Mouse (Mus musculus): ENCODE measurements around the gene Gm7233. TPM values are rescaled to one million over a fixed set of nuclear protein-coding genes. Genes with fewer than 3 reads are reported as not detected.

Gene Gm7233
- not detected for polyA plus RNA-seq (2014; fragmentation: Illumina TruSeq; extraction: RNeasy Lipid Tissue Mini Kit (QIAGEN cat#74804); ENCODE audit: low read depth, low replicate concordance)

GRCm38 (mm10) chr14:43179567-43179966, at the start of gene Gm7233:
Gene Gm7233 (plus strand): TSS chr14:43179867.

GRCm38 (mm10) chr14:43235204-43235603, 55.5 kb downstream of the Gm7233 start, which contains the start of gene Gm8122:
Gene Gm8122 (minus strand): TSS chr14:43235304.

Other genes with a start within 250 kb of the Gm7233 start
- not detected for gene Gm8082, start 186.2 kb upstream of the Gm7233 start, polyA plus RNA-seq (2014; fragmentation: Illumina TruSeq; extraction: RNeasy Lipid Tissue Mini Kit (QIAGEN cat#74804); ENCODE audit: low read depth, low replicate concordance)
- gene Gm10376, start 164.2 kb upstream of the Gm7233 start, polyA plus RNA-seq (2014; fragmentation: Illumina TruSeq; extraction: RNeasy Lipid Tissue Mini Kit (QIAGEN cat#74804); ENCODE audit: low read depth, low replicate concordance), result not detected
- not detected for gene Gm8094, start 103.2 kb upstream of the Gm7233 start, polyA plus RNA-seq (2014; fragmentation: Illumina TruSeq; extraction: RNeasy Lipid Tissue Mini Kit (QIAGEN cat#74804); ENCODE audit: low read depth, low replicate concordance)
- not detected for gene Gm8104, start 79.3 kb upstream of the Gm7233 start, polyA plus RNA-seq (2014; fragmentation: Illumina TruSeq; extraction: RNeasy Lipid Tissue Mini Kit (QIAGEN cat#74804); ENCODE audit: low read depth, low replicate concordance)
- not detected for gene Gm8122, start 55.4 kb downstream of the Gm7233 start, polyA plus RNA-seq (2014; fragmentation: Illumina TruSeq; extraction: RNeasy Lipid Tissue Mini Kit (QIAGEN cat#74804); ENCODE audit: low read depth, low replicate concordance)
- 1.3 TPM for gene Gm8126, start 78.8 kb downstream of the Gm7233 start, polyA plus RNA-seq (2014; fragmentation: Illumina TruSeq; extraction: RNeasy Lipid Tissue Mini Kit (QIAGEN cat#74804); ENCODE audit: low read depth, low replicate concordance)
- gene Gm9732, start 95.2 kb downstream of the Gm7233 start, polyA plus RNA-seq (2014; fragmentation: Illumina TruSeq; extraction: RNeasy Lipid Tissue Mini Kit (QIAGEN cat#74804); ENCODE audit: low read depth, low replicate concordance), result 2.1 TPM
- gene Gm8127, start 114.0 kb downstream of the Gm7233 start, polyA plus RNA-seq (2014; fragmentation: Illumina TruSeq; extraction: RNeasy Lipid Tissue Mini Kit (QIAGEN cat#74804); ENCODE audit: low read depth, low replicate concordance), result not detected
- gene 1700001F09Rik, start 167.9 kb downstream of the Gm7233 start, polyA plus RNA-seq (2014; fragmentation: Illumina TruSeq; extraction: RNeasy Lipid Tissue Mini Kit (QIAGEN cat#74804); ENCODE audit: low read depth, low replicate concordance), result 2.6 TPM
- gene Gm8138, start 236.5 kb downstream of the Gm7233 start, polyA plus RNA-seq (2014; fragmentation: Illumina TruSeq; extraction: RNeasy Lipid Tissue Mini Kit (QIAGEN cat#74804); ENCODE audit: low read depth, low replicate concordance), result not detected

Measured in adipose tissue, adult 10 weeks (tissue).